ENCODE assay signal across 9 mouse cellular contexts in genomic region chr17:46852725-46853124, GRCm38 (mm10). TPM values are rescaled to one million over a fixed set of nuclear protein-coding genes. Genes with fewer than 3 reads are reported as not detected.
DNase-seq lines count a peak whose midpoint lies in the region; ATAC-seq lines count a peak whose summit lies in the region.
"Had no signal": no experiment of that assay in that cellular context is flagged by ENCODE, and none has a peak within 500 bp of the region (broad histone marks: within the 10 kb centered on the region; RNA-seq: fewer than 3 reads in every experiment).

No protein-coding gene starts in this region.

- no peak overlapping the region for H3K9ac ChIP-seq in lung, embryonic 15.5 days
- no peak overlapping the region for H3K9ac ChIP-seq in embryonic facial prominence, embryonic 14.5 days (ENCODE audit: low read depth, low read length)
- no peak overlapping the region for H3K9ac ChIP-seq in kidney, embryonic 15.5 days
- no peak overlapping the region for H3K9ac ChIP-seq in midbrain, embryonic 13.5 days (replicated peaks)

- peaks cover 31% of the 10 kb centered on the region for H3K4me1 ChIP-seq in lung, embryonic 15.5 days
- peaks cover 15% of the 10 kb centered on the region; the same call in 1 of the 2 replicates for H3K4me1 ChIP-seq in embryonic facial prominence, embryonic 14.5 days (ENCODE audit: control insufficient read depth, insufficient read depth, low read length)
- H3K4me1 ChIP-seq in kidney, embryonic 15.5 days = peaks cover 47% of the 10 kb centered on the region
- H3K4me1 ChIP-seq in midbrain, embryonic 13.5 days (replicated peaks) = peaks cover 32% of the 10 kb centered on the region

- ATAC-seq in lung, embryonic 15.5 days (ENCODE audit: borderline replicate concordance, extremely low read depth, low FRiP score, low TSS enrichment) = no peak
- no peak for ATAC-seq in embryonic facial prominence, embryonic 14.5 days (ENCODE audit: low read depth)
- peak; percentile 68 for ATAC-seq in kidney, embryonic 15.5 days (replicated peaks; ENCODE audit: low FRiP score)
- ATAC-seq in midbrain, embryonic 13.5 days = no peak

- no peaks in the 10 kb centered on the region for H3K9me3 ChIP-seq in lung, embryonic 15.5 days
- no peaks in the 10 kb centered on the region for H3K9me3 ChIP-seq in embryonic facial prominence, embryonic 14.5 days (ENCODE audit: control insufficient read depth, low read length)
- H3K9me3 ChIP-seq in kidney, embryonic 15.5 days (replicated peaks) = no peaks in the 10 kb centered on the region
- H3K9me3 ChIP-seq in midbrain, embryonic 13.5 days = no peaks in the 10 kb centered on the region

- 12% methylated on average over 6 of the region's 6 CpGs for WGBS in lung, embryonic 15.5 days
- WGBS in embryonic facial prominence, embryonic 14.5 days = 32% methylated on average over 6 of the region's 6 CpGs
- 13% methylated on average over 6 of the region's 6 CpGs for WGBS in kidney, embryonic 15.5 days
- 43% methylated on average over 6 of the region's 6 CpGs for WGBS in midbrain, embryonic 13.5 days

- H3K4me2 ChIP-seq in lung, embryonic 15.5 days = no peak overlapping the region
- no peak overlapping the region for H3K4me2 ChIP-seq in embryonic facial prominence, embryonic 14.5 days (ENCODE audit: low read depth, low read length)
- 0 out of 2 replicates have a peak overlapping the region, but pooled peaks have one; percentile 12 for H3K4me2 ChIP-seq in kidney, embryonic 15.5 days
- H3K4me2 ChIP-seq in midbrain, embryonic 13.5 days (replicated peaks) = no peak overlapping the region

- no peak for DNase-seq in lung, postnatal 25 days (ENCODE audit: low spot score)
- peak; percentile 49 for DNase-seq in embryonic facial prominence, embryonic 14.5 days (ENCODE audit: low spot score)
- no peak for DNase-seq in right cerebral cortex, postnatal 10 days (ENCODE audit: low spot score in 2 of 2)
- DNase-seq in cerebellum, adult 8-10 months = no peak
- no peak for DNase-seq in urinary bladder, postnatal 10 days (ENCODE audit: low spot score)

- H3K4me3 ChIP-seq in lung, embryonic 15.5 days = no peak overlapping the region
- H3K4me3 ChIP-seq in embryonic facial prominence, embryonic 14.5 days (ENCODE audit: low read depth, low read length) = no peak overlapping the region
- H3K4me3 ChIP-seq in kidney, embryonic 15.5 days (replicated peaks) = no peak overlapping the region
- no peak overlapping the region for H3K4me3 ChIP-seq in midbrain, embryonic 13.5 days (replicated peaks)

- H3K27ac ChIP-seq in lung, embryonic 15.5 days = peak overlapping the region; percentile 68
- no peak overlapping the region; the same call in 1 of the 2 replicates for H3K27ac ChIP-seq in embryonic facial prominence, embryonic 14.5 days (replicated peaks; ENCODE audit: low read depth, low read length)
- peak overlapping the region; percentile 100 for H3K27ac ChIP-seq in kidney, embryonic 15.5 days
- H3K27ac ChIP-seq in midbrain, embryonic 13.5 days = peak overlapping the region; percentile 61

- H3K27me3 ChIP-seq in lung, embryonic 15.5 days = no peaks in the 10 kb centered on the region
- no peaks in the 10 kb centered on the region for H3K27me3 ChIP-seq in embryonic facial prominence, embryonic 14.5 days (replicated peaks; ENCODE audit: control insufficient read depth, insufficient read depth, low read length)
- H3K27me3 ChIP-seq in kidney, embryonic 15.5 days = no peaks in the 10 kb centered on the region
- H3K27me3 ChIP-seq in midbrain, embryonic 13.5 days = no peaks in the 10 kb centered on the region

- no peaks in the 10 kb centered on the region for H3K36me3 ChIP-seq in lung, embryonic 15.5 days
- H3K36me3 ChIP-seq in embryonic facial prominence, embryonic 14.5 days (ENCODE audit: control insufficient read depth, insufficient read depth, low read length) = no peaks in the 10 kb centered on the region
- H3K36me3 ChIP-seq in kidney, embryonic 15.5 days = no peaks in the 10 kb centered on the region
- H3K36me3 ChIP-seq in midbrain, embryonic 13.5 days = no peaks in the 10 kb centered on the region

RNA-seq across cellular contexts. Expression of gene Bicral, which starts 5.6 kb away (rescaled TPM):
- polyA plus RNA-seq in lung, embryonic 15.5 days (2015; fragmentation: Nextera tagmentation; extraction: Ambion mirVana) = 3.5 and 4.0 TPM in 2 replicates
- polyA plus RNA-seq in embryonic facial prominence, embryonic 14.5 days (2014; fragmentation: Nextera tagmentation; extraction: Ambion mirVana) = 5.3 and 5.7 TPM in 2 replicates
- 4.2 and 4.9 TPM in 2 replicates for polyA plus RNA-seq in kidney, embryonic 15.5 days (2015; fragmentation: Nextera tagmentation; extraction: Ambion mirVana)
- polyA plus RNA-seq in midbrain, embryonic 13.5 days (2015; fragmentation: Nextera tagmentation; extraction: Ambion mirVana) = 9.4 and 9.6 TPM in 2 replicates

RNA-seq across cellular contexts. Expression of gene Tbcc, which starts 37.8 kb away (rescaled TPM):
- 53.1 and 58.1 TPM in 2 replicates for polyA plus RNA-seq in lung, embryonic 15.5 days (2015; fragmentation: Nextera tagmentation; extraction: Ambion mirVana)
- polyA plus RNA-seq in embryonic facial prominence, embryonic 14.5 days (2014; fragmentation: Nextera tagmentation; extraction: Ambion mirVana) = 55.0 and 63.3 TPM in 2 replicates
- 59.3 and 59.7 TPM in 2 replicates for polyA plus RNA-seq in kidney, embryonic 15.5 days (2015; fragmentation: Nextera tagmentation; extraction: Ambion mirVana)
- polyA plus RNA-seq in midbrain, embryonic 13.5 days (2015; fragmentation: Nextera tagmentation; extraction: Ambion mirVana) = 56.6 and 68.3 TPM in 2 replicates

RNA-seq across cellular contexts. Expression of gene Prph2, which starts 57.5 kb away (rescaled TPM):
- not detected in 2 replicates for polyA plus RNA-seq in lung, embryonic 15.5 days (2015; fragmentation: Nextera tagmentation; extraction: Ambion mirVana)
- not detected in 2 replicates for polyA plus RNA-seq in embryonic facial prominence, embryonic 14.5 days (2014; fragmentation: Nextera tagmentation; extraction: Ambion mirVana)
- polyA plus RNA-seq in kidney, embryonic 15.5 days (2015; fragmentation: Nextera tagmentation; extraction: Ambion mirVana) = 0.08 TPM in 1 of 2 replicates, not detected in the other
- not detected in 2 replicates for polyA plus RNA-seq in midbrain, embryonic 13.5 days (2015; fragmentation: Nextera tagmentation; extraction: Ambion mirVana)
- polyA plus RNA-seq: cerebellum, adult 2 months had no signal
